In the genomic region with DNA sequence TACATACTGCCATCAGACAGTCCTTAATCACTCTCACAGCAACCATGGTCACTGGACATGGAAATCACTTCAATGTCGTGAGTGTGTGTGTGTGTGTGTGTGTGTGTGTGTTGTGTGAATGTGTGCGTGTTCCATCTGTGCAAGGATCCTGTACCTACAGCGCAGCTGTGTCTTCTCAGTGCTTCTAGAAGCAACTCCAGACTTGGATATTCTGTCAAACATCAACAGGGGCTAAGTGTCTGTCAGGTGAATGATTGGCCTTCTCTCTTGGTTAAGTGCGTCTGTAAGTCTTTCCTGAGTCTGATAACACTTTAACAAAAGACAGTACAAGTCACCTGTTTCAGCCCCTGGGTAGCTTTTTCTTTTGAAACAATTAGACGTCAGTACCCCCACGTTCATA, we compare ENCODE assay signal across 26 mouse cellular contexts. TPM values are rescaled to one million over a fixed set of nuclear protein-coding genes. Genes with fewer than 3 reads are reported as not detected.
DNase-seq lines count a peak whose midpoint lies in the region; ATAC-seq and TF ChIP-seq lines count a peak whose summit lies in the region.
"Had no signal": no experiment of that assay in that cellular context is flagged by ENCODE, and none has a peak within 500 bp of the region (broad histone marks: within the 10 kb centered on the region; RNA-seq: fewer than 3 reads in every experiment).

No protein-coding gene starts in this region.

- no peak overlapping the region for H3K9ac ChIP-seq in kidney, embryonic 15.5 days
- no peak overlapping the region for H3K9ac ChIP-seq in kidney, embryonic 14.5 days (ENCODE audit: low read depth, low read length)
- no peak overlapping the region for H3K9ac ChIP-seq in midbrain, embryonic 11.5 days (ENCODE audit: low read length)
- H3K9ac ChIP-seq: embryonic facial prominence, embryonic 12.5 days; forebrain, embryonic 12.5 days had no signal

- WGBS in kidney, adult 2 months = 44% methylated on average over 6 of the region's 6 CpGs
- 77% methylated on average over 6 of the region's 6 CpGs for WGBS in kidney, embryonic 15.5 days
- WGBS in kidney, embryonic 14.5 days = 78% methylated on average over 6 of the region's 6 CpGs
- WGBS in midbrain, embryonic 11.5 days = 87% methylated on average over 6 of the region's 6 CpGs
- WGBS in midbrain, embryonic 10.5 days = 84% methylated on average over 6 of the region's 6 CpGs

- H3K4me1 ChIP-seq in kidney, adult 2 months (ENCODE audit: control insufficient read depth, insufficient read depth, low read length) = no peaks in the 10 kb centered on the region
- H3K4me1 ChIP-seq in kidney, embryonic 15.5 days = no peaks in the 10 kb centered on the region
- H3K4me1 ChIP-seq in kidney, embryonic 14.5 days (ENCODE audit: control insufficient read depth, insufficient read depth, low read length) = no peaks in the 10 kb centered on the region
- no peaks in the 10 kb centered on the region for H3K4me1 ChIP-seq in midbrain, embryonic 11.5 days (ENCODE audit: control insufficient read depth, insufficient read depth, low read length)
- no peaks in the 10 kb centered on the region for H3K4me1 ChIP-seq in midbrain, embryonic 10.5 days
- H3K4me1 ChIP-seq: embryonic facial prominence, embryonic 10.5 days; embryonic facial prominence, embryonic 12.5 days; forebrain, embryonic 12.5 days had no signal

- no peaks in the 10 kb centered on the region for H3K36me3 ChIP-seq in kidney, adult 2 months (ENCODE audit: control insufficient read depth, insufficient read depth, low read length)
- no peaks in the 10 kb centered on the region for H3K36me3 ChIP-seq in kidney, embryonic 15.5 days
- no peaks in the 10 kb centered on the region for H3K36me3 ChIP-seq in kidney, embryonic 14.5 days (ENCODE audit: control insufficient read depth, insufficient read depth, low read length)
- no peaks in the 10 kb centered on the region for H3K36me3 ChIP-seq in midbrain, embryonic 11.5 days (ENCODE audit: control insufficient read depth, insufficient read depth, low read length)
- no peaks in the 10 kb centered on the region for H3K36me3 ChIP-seq in midbrain, embryonic 10.5 days
- H3K36me3 ChIP-seq: embryonic facial prominence, embryonic 10.5 days; embryonic facial prominence, embryonic 12.5 days; forebrain, embryonic 12.5 days had no signal

- peak; percentile 65 for ATAC-seq in kidney, embryonic 15.5 days (replicated peaks; ENCODE audit: low FRiP score)
- no peak for ATAC-seq in kidney, embryonic 14.5 days (ENCODE audit: low FRiP score, low TSS enrichment)
- no peak for ATAC-seq in midbrain, embryonic 11.5 days (ENCODE audit: low FRiP score)
- ATAC-seq: activated CD4-positive, CD25-positive, alpha-beta regulatory T cell, adult 4 months; CD4-positive, CD25-positive, alpha-beta regulatory T cell, adult 4 months; forebrain, embryonic 14.5 days; Patski had no signal

- H3K4me3 ChIP-seq in kidney, adult 2 months (ENCODE audit: insufficient read depth, low read depth, low read length) = no peak overlapping the region
- no peak overlapping the region for H3K4me3 ChIP-seq in kidney, embryonic 15.5 days (replicated peaks)
- no peak overlapping the region for H3K4me3 ChIP-seq in kidney, embryonic 14.5 days (ENCODE audit: low read length)
- H3K4me3 ChIP-seq in midbrain, embryonic 11.5 days (ENCODE audit: low read depth, low read length) = no peak overlapping the region
- H3K4me3 ChIP-seq in midbrain, embryonic 10.5 days = no peak overlapping the region
- H3K4me3 ChIP-seq: embryonic facial prominence, embryonic 10.5 days; embryonic facial prominence, embryonic 12.5 days; forebrain, embryonic 12.5 days had no signal

- no peaks in the 10 kb centered on the region for H3K9me3 ChIP-seq in kidney, embryonic 15.5 days (replicated peaks)
- no peaks in the 10 kb centered on the region for H3K9me3 ChIP-seq in kidney, embryonic 14.5 days (ENCODE audit: control insufficient read depth, low read length)
- no peaks in the 10 kb centered on the region for H3K9me3 ChIP-seq in midbrain, embryonic 11.5 days (ENCODE audit: control insufficient read depth, low read length)
- no peaks in the 10 kb centered on the region for H3K9me3 ChIP-seq in midbrain, embryonic 10.5 days (replicated peaks)
- H3K9me3 ChIP-seq: embryonic facial prominence, embryonic 10.5 days; embryonic facial prominence, embryonic 12.5 days; forebrain, embryonic 12.5 days; G1E had no signal

- H3K27me3 ChIP-seq in kidney, adult 2 months (replicated peaks; ENCODE audit: control insufficient read depth, insufficient read depth, low read length) = no peaks in the 10 kb centered on the region
- no peaks in the 10 kb centered on the region for H3K27me3 ChIP-seq in kidney, embryonic 15.5 days
- H3K27me3 ChIP-seq in kidney, embryonic 14.5 days (ENCODE audit: control insufficient read depth, insufficient read depth, low read length) = no peaks in the 10 kb centered on the region
- no peaks in the 10 kb centered on the region for H3K27me3 ChIP-seq in midbrain, embryonic 11.5 days (ENCODE audit: control insufficient read depth, insufficient read depth, low read length)
- no peaks in the 10 kb centered on the region for H3K27me3 ChIP-seq in midbrain, embryonic 10.5 days (ENCODE audit: low read depth, poor library complexity, severe bottlenecking)
- H3K27me3 ChIP-seq: CH12.LX; embryonic facial prominence, embryonic 12.5 days; forebrain, embryonic 12.5 days; Patski had no signal

- no peak overlapping the region for H3K27ac ChIP-seq in kidney, adult 2 months (ENCODE audit: insufficient read depth, low read depth, low read length)
- 0 out of 2 replicates have a peak overlapping the region, but pooled peaks have one; percentile 32 for H3K27ac ChIP-seq in kidney, embryonic 15.5 days
- H3K27ac ChIP-seq in kidney, embryonic 14.5 days (ENCODE audit: low read depth, low read length) = no peak overlapping the region
- H3K27ac ChIP-seq in midbrain, embryonic 11.5 days (ENCODE audit: low read depth, low read length) = no peak overlapping the region
- no peak overlapping the region for H3K27ac ChIP-seq in midbrain, embryonic 10.5 days (replicated peaks)
- H3K27ac ChIP-seq: embryonic facial prominence, embryonic 10.5 days; embryonic facial prominence, embryonic 12.5 days; forebrain, embryonic 12.5 days had no signal

- no peak for TF ChIP-seq POLR2A in kidney, adult 2 months (IDR thresholded peaks at IDR 0.05; ENCODE audit: low read depth, low read length)

- no peak overlapping the region for H3K4me2 ChIP-seq in kidney, embryonic 15.5 days
- no peak overlapping the region for H3K4me2 ChIP-seq in kidney, embryonic 14.5 days (replicated peaks; ENCODE audit: low read depth, low read length)
- no peak overlapping the region for H3K4me2 ChIP-seq in midbrain, embryonic 11.5 days
- H3K4me2 ChIP-seq: embryonic facial prominence, embryonic 12.5 days; forebrain, embryonic 12.5 days had no signal

- TF ChIP-seq CTCF in kidney, adult 2 months (conservative IDR thresholded peaks at IDR 0.05; ENCODE audit: insufficient read depth, insufficient read length, low read depth, low read length) = no peak

- DNase-seq in heart, adult 11 months = peak; percentile 41
- DNase-seq in heart, adult 9 months (ENCODE audit: low spot score in 2 of 2) = no peak
- DNase-seq in kidney, adult 2 months = peak; percentile 22
- DNase-seq in kidney, postnatal 36 days = no peak
- DNase-seq in midbrain, embryonic 11.5 days (ENCODE audit: low spot score, missing footprints) = peak; percentile 66
- no peak for DNase-seq in midbrain, embryonic 10.5 days (ENCODE audit: low spot score)
- DNase-seq: adrenal gland, adult 8-10 months; adrenal gland, postnatal 14 days; adrenal gland, postnatal 36 days; B cell, adult 2 months; cerebellum, adult 11-12 months; cerebellum, adult 2 months; cerebellum, adult 9-10 months; cerebellum, postnatal 10 days; cerebellum, postnatal 25 days had no signal

RNA-seq across cellular contexts. Expression of a gene that starts 25.0 kb away (rescaled TPM):
- polyA plus RNA-seq in kidney, adult 2 months (2012; rRNA removed) = 3.9 and 5.7 TPM in 2 replicates
- polyA plus RNA-seq in kidney, embryonic 15.5 days (2015; fragmentation: Nextera tagmentation; extraction: Ambion mirVana) = 11.1 and 12.2 TPM in 2 replicates
- 8.8 and 11.5 TPM in 2 replicates for polyA plus RNA-seq in kidney, embryonic 14.5 days (2014; fragmentation: Nextera tagmentation; extraction: Ambion mirVana)
- polyA plus RNA-seq in midbrain, embryonic 11.5 days (2014; fragmentation: Nextera tagmentation; extraction: Ambion mirVana) = 66.6 and 74.5 TPM in 2 replicates
- 40.4 and 60.8 TPM in 2 replicates for polyA plus RNA-seq in midbrain, embryonic 10.5 days (2016; fragmentation: Nextera tagmentation; extraction: Ambion mirVana)

Comparison
In these comparisons a context has a peak if more than half of its experiments do, and no peak if none do; other contexts are left out.
1. DNase-seq: peak in heart, adult 11 months (single experiment), kidney, adult 2 months (single experiment) and midbrain, embryonic 11.5 days (single experiment); none in heart, adult 9 months (0 of 2), kidney, postnatal 36 days (0 of 2) and midbrain, embryonic 10.5 days (single experiment).